Mouse (Mus musculus): ENCODE data around the gene Pfdn5. TPM values are rescaled to one million over a fixed set of nuclear protein-coding genes. Genes with fewer than 3 reads are reported as not detected.

The Pfdn5 gene
- total RNA-seq, 1 experiment, result 201 TPM

DNA sequence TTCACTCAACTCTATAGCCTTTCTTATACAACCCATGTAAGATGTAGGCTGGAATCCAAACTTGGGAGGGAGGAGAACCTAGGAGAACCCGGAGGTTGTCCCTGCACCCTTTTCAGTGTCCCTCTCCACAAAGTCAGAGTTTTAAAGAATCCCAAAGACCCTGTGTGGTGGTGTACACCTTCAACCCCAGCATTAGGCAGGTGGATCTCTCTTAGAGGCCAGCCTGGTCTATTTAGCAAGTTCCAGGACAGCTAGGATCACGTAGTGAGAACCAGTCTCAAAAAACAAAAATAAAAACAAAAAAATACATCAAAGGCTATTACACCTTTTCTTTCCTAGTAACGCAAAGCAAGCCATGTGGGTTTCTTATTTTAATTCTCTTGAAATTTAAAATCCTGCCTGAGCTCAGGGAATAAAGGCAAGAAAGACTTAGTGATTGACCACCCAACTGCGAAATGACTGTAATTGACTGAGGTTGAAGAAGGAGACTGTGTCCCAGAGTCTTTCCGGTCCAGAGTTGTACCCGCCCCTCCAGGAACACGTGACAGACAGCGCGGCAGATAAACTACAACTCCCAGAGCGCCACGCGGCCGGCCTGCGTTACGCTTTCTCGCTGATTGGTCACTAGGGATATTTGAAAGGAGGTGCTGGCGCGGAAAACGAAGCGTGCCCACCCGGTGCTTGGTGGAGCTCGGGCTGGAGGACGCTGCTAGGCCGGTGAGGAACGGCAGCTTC lies 30.1 kb upstream of the Pfdn5 start, which contains the start of gene Espl1:
Gene Espl1 (plus strand): TSS at position 634 of the 735 bp plus-strand sequence.
- H3K4me1 ChIP-seq (ENCODE audit: control insufficient read depth in 2 of 2, insufficient read depth in 2 of 2, low read length in 2 of 2, poor library complexity in 1 of 2), result peaks cover 0 to 2% of the 10 kb centered on the region in 2 experiments; a peak in 2 of 4 replicates
- H3K9ac ChIP-seq (ENCODE audit: insufficient read depth, low read depth, low read length, poor library complexity, severe bottlenecking), result peak within 1 kb of the TSS; percentile 87
- in situ Hi-C loops (cut with MboI; ENCODE audit: low sequenced_read_pairs in 2 of 2, unreplicated experiment in 2 of 2), result no loop called here
- DNase-seq (ENCODE audit: low read depth, low spot score), result peak; percentile 94
- TF ChIP-seq CHD2 (IDR thresholded peaks at IDR 0.05; ENCODE audit: low read depth, low read length) (no peak), HCFC1 (IDR thresholded peaks at IDR 0.05; ENCODE audit: borderline replicate concordance, insufficient read depth, low read length) (peak; percentile 97)
- H3K4me3 ChIP-seq (ENCODE audit: insufficient read depth in 1 of 2, low read depth in 1 of 2, low read length in 2 of 2, poor library complexity in 1 of 2, severe bottlenecking in 1 of 2), result peak within 1 kb of the TSS; percentile 77 to 96
- peak within 1 kb of the TSS; percentile 2; the same call in 1 of the 2 replicates for H3K27ac ChIP-seq (ENCODE audit: insufficient read depth, low read depth, low read length, poor library complexity, severe bottlenecking)
- H3K9me3 ChIP-seq (ENCODE audit: control insufficient read depth, insufficient read depth, low read depth, low read length), result no peaks in the 10 kb centered on the region
- peaks cover 15% of the 10 kb centered on the region for H3K36me3 ChIP-seq (ENCODE audit: control insufficient read depth, insufficient read depth, low read length, poor library complexity, severe bottlenecking)

DNA sequence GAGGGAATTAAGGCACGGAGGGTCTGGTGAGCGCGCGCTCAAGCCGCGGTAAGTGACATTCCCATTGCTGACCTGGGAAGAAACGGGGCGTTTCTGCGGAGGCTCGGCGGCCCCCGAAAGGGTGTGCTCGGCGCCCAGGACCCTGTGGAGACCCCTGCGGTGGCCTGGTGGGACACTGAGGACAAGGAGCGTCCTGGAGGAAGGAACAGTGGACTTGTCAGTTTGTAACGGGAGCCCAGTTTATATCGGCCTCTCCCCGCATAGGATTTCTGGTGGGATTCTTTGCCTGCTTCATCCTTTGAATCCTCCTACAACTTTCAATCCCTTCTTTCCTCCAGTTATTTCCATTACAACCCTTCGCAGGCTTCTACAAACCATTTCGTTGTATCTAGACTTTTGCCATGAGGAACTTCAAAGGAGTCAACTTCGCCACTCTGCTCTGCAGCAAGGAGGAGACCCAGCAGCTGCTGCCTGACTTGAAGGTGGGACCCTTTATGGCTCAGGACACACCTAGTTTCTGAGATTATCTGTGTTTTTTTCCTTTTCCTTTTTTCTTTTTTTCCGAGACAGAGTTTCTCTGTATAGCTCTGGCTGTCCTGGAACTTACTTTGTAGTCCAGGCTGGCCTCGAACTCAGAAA lies 29.4 kb upstream of the Pfdn5 start:
- peaks cover 0 to 2% of the 10 kb centered on the region in 2 experiments; a peak in 2 of 4 replicates for H3K4me1 ChIP-seq (ENCODE audit: control insufficient read depth in 2 of 2, insufficient read depth in 2 of 2, low read length in 2 of 2, poor library complexity in 1 of 2)
- in situ Hi-C loops (cut with MboI; ENCODE audit: low sequenced_read_pairs in 2 of 2, unreplicated experiment in 2 of 2), result no loop called here
- no peak for DNase-seq (ENCODE audit: low read depth, low spot score)
- H3K9ac ChIP-seq (ENCODE audit: insufficient read depth, low read depth, low read length, poor library complexity, severe bottlenecking), result peak overlapping the region; percentile 87
- H3K4me3 ChIP-seq (ENCODE audit: insufficient read depth in 1 of 2, low read depth in 1 of 2, low read length in 2 of 2, poor library complexity in 1 of 2, severe bottlenecking in 1 of 2), result peak overlapping the region; percentile 77 to 96
- H3K27ac ChIP-seq (ENCODE audit: insufficient read depth, low read depth, low read length, poor library complexity, severe bottlenecking), result peak overlapping the region; percentile 2; the same call in 1 of the 2 replicates
- TF ChIP-seq CHD2 (IDR thresholded peaks at IDR 0.05; ENCODE audit: low read depth, low read length), result no peak
- no peak for TF ChIP-seq ZC3H11A (IDR thresholded peaks at IDR 0.05; ENCODE audit: borderline replicate concordance, low read depth, low read length)
- H3K36me3 ChIP-seq (ENCODE audit: control insufficient read depth, insufficient read depth, low read length, poor library complexity, severe bottlenecking), result peaks cover 18% of the 10 kb centered on the region
- no peaks in the 10 kb centered on the region for H3K9me3 ChIP-seq (ENCODE audit: control insufficient read depth, insufficient read depth, low read depth, low read length)

DNA sequence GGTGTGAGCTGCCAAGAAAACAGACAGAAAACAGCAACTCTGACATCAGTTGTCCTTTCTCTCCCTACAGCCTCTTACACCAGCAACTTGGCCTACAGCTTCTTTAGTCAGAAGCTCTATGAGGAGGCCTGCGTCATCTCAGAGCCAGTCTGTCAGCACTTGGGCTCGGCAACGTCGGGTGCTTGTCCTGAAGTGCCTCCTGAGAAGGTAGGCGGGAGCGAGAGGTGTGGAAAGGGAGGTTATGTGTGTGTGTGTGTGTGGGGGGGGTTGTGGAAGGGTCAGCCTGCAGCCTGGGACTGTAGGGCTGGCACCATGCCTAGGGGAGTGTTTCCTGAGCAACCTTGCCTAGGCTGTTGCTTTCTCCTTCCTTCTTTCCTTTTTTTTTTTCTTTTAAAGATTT lies 23.4 kb upstream of the Pfdn5 start:
- Histone ChIP-seq H3K36me3 (ENCODE audit: control insufficient read depth, insufficient read depth, low read length, poor library complexity, severe bottlenecking) (peaks cover 58% of the 10 kb centered on the region), H3K4me3 (ENCODE audit: insufficient read depth in 1 of 2, low read depth in 1 of 2, low read length in 2 of 2, poor library complexity in 1 of 2, severe bottlenecking in 1 of 2) (no peak overlapping the region)
- in situ Hi-C loops (cut with MboI; ENCODE audit: low sequenced_read_pairs in 2 of 2, unreplicated experiment in 2 of 2), result loop anchor here in 1 of 2 experiments (10.0 kb wide), 1 partner anchor 182 kb away; no protein-coding TSS in a partner anchor

DNA sequence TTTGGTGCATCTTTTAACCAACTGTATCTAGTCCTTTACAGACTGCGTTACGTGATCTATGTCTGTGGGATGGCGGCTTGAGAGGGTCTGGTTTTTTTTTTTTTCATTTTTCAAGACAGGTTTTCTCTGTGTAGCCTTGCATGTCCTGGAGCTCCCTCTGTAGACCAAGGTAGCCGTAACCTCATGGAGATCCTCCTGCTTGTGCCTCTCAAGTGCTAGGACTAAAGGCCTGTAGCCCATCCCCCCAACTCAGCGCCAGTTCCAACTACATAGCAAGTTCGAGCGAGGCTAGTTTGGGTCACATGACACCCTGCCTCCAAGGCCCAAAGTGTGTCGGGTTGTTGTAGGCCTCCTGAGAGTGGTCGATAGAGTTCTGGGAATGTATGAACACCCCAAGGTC lies 17.2 kb upstream of the Pfdn5 start:
- in situ Hi-C loops (cut with MboI; ENCODE audit: low sequenced_read_pairs in 2 of 2, unreplicated experiment in 2 of 2), result loop anchor here in 1 of 2 experiments (10.0 kb wide), 1 partner anchor 176 kb away; no protein-coding TSS in a partner anchor
- H3K27ac ChIP-seq (ENCODE audit: insufficient read depth, low read depth, low read length, poor library complexity, severe bottlenecking), result no peak overlapping the region
- H3K9me3 ChIP-seq (ENCODE audit: control insufficient read depth, insufficient read depth, low read depth, low read length), result no peaks in the 10 kb centered on the region
- peaks cover 58% of the 10 kb centered on the region for H3K36me3 ChIP-seq (ENCODE audit: control insufficient read depth, insufficient read depth, low read length, poor library complexity, severe bottlenecking)
- TF ChIP-seq ZNF384 (IDR thresholded peaks at IDR 0.05; ENCODE audit: low read depth, low read length), result no peak
- DNase-seq (ENCODE audit: low read depth, low spot score), result no peak
- no peak overlapping the region for H3K4me3 ChIP-seq (ENCODE audit: insufficient read depth in 1 of 2, low read depth in 1 of 2, low read length in 2 of 2, poor library complexity in 1 of 2, severe bottlenecking in 1 of 2)
- H3K9ac ChIP-seq (ENCODE audit: insufficient read depth, low read depth, low read length, poor library complexity, severe bottlenecking), result no peak overlapping the region
- H3K4me1 ChIP-seq (ENCODE audit: control insufficient read depth in 2 of 2, insufficient read depth in 2 of 2, low read length in 2 of 2, poor library complexity in 1 of 2), result no peaks in the 10 kb centered on the region

More for the DNA sequence above, 23.4 kb upstream of the Pfdn5 start:
- Histone ChIP-seq H3K9ac (ENCODE audit: insufficient read depth, low read depth, low read length, poor library complexity, severe bottlenecking) (no peak overlapping the region), H3K9me3 (ENCODE audit: control insufficient read depth, insufficient read depth, low read depth, low read length) (no peaks in the 10 kb centered on the region), H3K27ac (ENCODE audit: insufficient read depth, low read depth, low read length, poor library complexity, severe bottlenecking) (no peak overlapping the region), H3K4me1 (ENCODE audit: control insufficient read depth in 2 of 2, insufficient read depth in 2 of 2, low read length in 2 of 2, poor library complexity in 1 of 2) (no peaks in the 10 kb centered on the region; a peak in 1 of 4 replicates)
- no peak for DNase-seq (ENCODE audit: low read depth, low spot score)
- TF ChIP-seq ZNF384 (IDR thresholded peaks at IDR 0.05; ENCODE audit: low read depth, low read length) (no peak), MAFK (IDR thresholded peaks at IDR 0.05; ENCODE audit: insufficient read depth, low read depth, low read length) (no peak), CHD2 (IDR thresholded peaks at IDR 0.05; ENCODE audit: low read depth, low read length) (no peak), ZC3H11A (IDR thresholded peaks at IDR 0.05; ENCODE audit: borderline replicate concordance, low read depth, low read length) (no peak), HCFC1 (IDR thresholded peaks at IDR 0.05; ENCODE audit: borderline replicate concordance, insufficient read depth, low read length) (no peak)

Measured in ES-E14 (cell line).